Mouse (Mus musculus) T-helper 2 cell (primary cell): ENCODE measurements around the gene Klhl28.

Experiments
- in situ Hi-C: fragments of 300-600 bp; cut with MboI, MseI; formaldehyde crosslinking; loops from one replicate; pipeline ENCODE4 v1.15.1; 2025; ENCODE audit warnings: high pct_unique_total_duplicates

The Klhl28 gene

GRCm38 (mm10) chr12:64965124-64966026, at the start of gene Klhl28, which contains the start of gene Togaram1:
Klhl28 (minus strand) TSS chr12:64965534.
Togaram1 (plus strand) TSS chr12:64965804.
- in situ Hi-C loops: loop anchor here (10.0 kb wide), 1 partner anchor 199 kb away; no protein-coding TSS in a partner anchor

GRCm38 (mm10) chr12:65007725-65008124, 42.4 kb upstream of the Klhl28 start:
- in situ Hi-C loops: no loop called here

GRCm38 (mm10) chr12:64977518-64977917, 12.2 kb upstream of the Klhl28 start:
- in situ Hi-C loops: loop anchor here (10.0 kb wide), 1 partner anchor 97 kb away; the partner anchor contains the start of genes Fancm and Fkbp3

- in situ Hi-C loops: loop anchor here (10.0 kb wide), 1 partner anchor 99 kb away; the partner anchor contains the start of genes Fancm and Fkbp3
Measured at GRCm38 (mm10) chr12:64976191-64976590, 10.9 kb upstream of the Klhl28 start.

GRCm38 (mm10) chr12:64975558-64975957, 10.2 kb upstream of the Klhl28 start:
- in situ Hi-C loops: loop anchor here (10.0 kb wide), 1 partner anchor 99 kb away; the partner anchor contains the start of genes Fancm and Fkbp3

GRCm38 (mm10) chr12:64972063-64972462, 6.7 kb upstream of the Klhl28 start:
- in situ Hi-C loops: loop anchor here (10.0 kb wide), 1 partner anchor 103 kb away; the partner anchor contains the start of genes Fancm and Fkbp3

GRCm38 (mm10) chr12:64971399-64971798, 6.1 kb upstream of the Klhl28 start:
- in situ Hi-C loops: loop anchor here (10.0 kb wide), 1 partner anchor 103 kb away; the partner anchor contains the start of genes Fancm and Fkbp3

- in situ Hi-C loops: loop anchor here (10.0 kb wide), 1 partner anchor 197 kb away; no protein-coding TSS in a partner anchor
Measured at GRCm38 (mm10) chr12:64968067-64968466, 2.7 kb upstream of the Klhl28 start.

- in situ Hi-C loops: loop anchor here (10.0 kb wide), 1 partner anchor 197 kb away; no protein-coding TSS in a partner anchor
Measured at GRCm38 (mm10) chr12:64967470-64967869, 2.1 kb upstream of the Klhl28 start.

- in situ Hi-C loops: loop anchor here (10.0 kb wide), 1 partner anchor 198 kb away; no protein-coding TSS in a partner anchor
Measured at GRCm38 (mm10) chr12:64966652-64967435, 1.5 kb upstream of the Klhl28 start.

- in situ Hi-C loops: loop anchor here (10.0 kb wide), 1 partner anchor 199 kb away; no protein-coding TSS in a partner anchor
Measured at GRCm38 (mm10) chr12:64966101-64966631, 832 bp upstream of the Klhl28 start.

GRCm38 (mm10) chr12:64964560-64964959, 774 bp downstream of the Klhl28 start:
- in situ Hi-C loops: loop anchor here (10.0 kb wide), 1 partner anchor 200 kb away; no protein-coding TSS in a partner anchor

GRCm38 (mm10) chr12:64937493-64937892, 27.8 kb downstream of the Klhl28 start:
- in situ Hi-C loops: no loop called here

GRCm38 (mm10) chr12:64917578-64918471, 47.5 kb downstream of the Klhl28 start, which contains the start of gene Gm527:
Gm527 (plus strand) TSS chr12:64917906.
- in situ Hi-C loops: no loop called here

- in situ Hi-C loops: no loop called here
Measured at GRCm38 (mm10) chr12:64916735-64917134, 48.6 kb downstream of the Klhl28 start.

GRCm38 (mm10) chr12:64912996-64913395, 52.3 kb downstream of the Klhl28 start:
- in situ Hi-C loops: no loop called here

- in situ Hi-C loops: no loop called here
Measured at GRCm38 (mm10) chr12:64903186-64903585, 62.1 kb downstream of the Klhl28 start.

GRCm38 (mm10) chr12:64902506-64902905, 62.8 kb downstream of the Klhl28 start:
- in situ Hi-C loops: no loop called here

GRCm38 (mm10) chr12:64897060-64897730, 68.1 kb downstream of the Klhl28 start:
- in situ Hi-C loops: no loop called here
